Mouse (Mus musculus): ENCODE data around the gene 2610002M06Rik.

GRCm38 (mm10) chrX:107767896-107768295 is 48.2 kb downstream of the 2610002M06Rik start:
- TF ChIP-seq CTCF (IDR thresholded peaks at IDR 0.05; ENCODE audit: borderline replicate concordance, insufficient read depth, low read depth, low read length) (no peak), POLR2A (IDR thresholded peaks at IDR 0.05; ENCODE audit: borderline replicate concordance, insufficient read depth, low read length) (no peak)

All from cerebellum, adult 2 months (tissue).